In genomic region chr12:83950493-83950839, GRCm38 (mm10) we compare ENCODE assay signal across 8 mouse cellular contexts. TPM values are rescaled to one million over a fixed set of nuclear protein-coding genes. Genes with fewer than 3 reads are reported as not detected.
A peak's percentile ranks its signal among the peaks of the same experiment; 100 is the strongest.
DNase-seq lines count a peak whose midpoint lies in the region; ATAC-seq and TF ChIP-seq lines count a peak whose summit lies in the region.

TSS of gene Riox1 (plus strand) at chr12:83950608.

- under 1% methylated on average over 37 of the region's 37 CpGs for WGBS in hindbrain, embryonic 10.5 days
- WGBS in lung, postnatal 0 days: 1% methylated on average over 34 of the region's 37 CpGs

- peak within 1 kb of the TSS; percentile 98 for H3K4me2 ChIP-seq in lung, postnatal 0 days (replicated peaks; ENCODE audit: low read depth, low read length)

- DNase-seq in MEL-GATA-1-ER (ENCODE audit: extremely low read depth, low read depth): peak; percentile 81
- DNase-seq in cerebellum, adult 9-10 months: peak; percentile 82
- DNase-seq in hindbrain, embryonic 10.5 days (ENCODE audit: low spot score): peak; percentile 88
- DNase-seq in layer of hippocampus, adult 9-11 months: peak; percentile 86
- peak; percentile 94 for DNase-seq in lung, postnatal 0 days (ENCODE audit: low spot score)
- peak; percentile 72 for DNase-seq in ovary, postnatal 14 days (ENCODE audit: low spot score)
- peak; percentile 83 for DNase-seq in thymus, postnatal 25 days

- no peaks in the 10 kb centered on the region for H3K27me3 ChIP-seq in hindbrain, embryonic 10.5 days (ENCODE audit: insufficient read depth, poor library complexity, severe bottlenecking)
- no peaks in the 10 kb centered on the region for H3K27me3 ChIP-seq in lung, postnatal 0 days (replicated peaks; ENCODE audit: insufficient read depth, low read length)

- TF ChIP-seq EP300 in lung, postnatal 0 days (IDR thresholded peaks at IDR 0.05): peak; percentile 35; the same call in 1 of the 2 replicates

- no peaks in the 10 kb centered on the region for H3K9me3 ChIP-seq in hindbrain, embryonic 10.5 days
- H3K9me3 ChIP-seq in lung, postnatal 0 days (ENCODE audit: low read length): no peaks in the 10 kb centered on the region

- peaks cover 33% of the 10 kb centered on the region for H3K36me3 ChIP-seq in hindbrain, embryonic 10.5 days
- no peaks in the 10 kb centered on the region for H3K36me3 ChIP-seq in lung, postnatal 0 days (ENCODE audit: insufficient read depth, low read length)

- ATAC-seq in frontal cortex, adult (ENCODE audit: low TSS enrichment): peak; percentile 95
- ATAC-seq in lung, postnatal 0 days: peak; percentile 86

- TF ChIP-seq CTCF in lung, postnatal 0 days (IDR thresholded peaks at IDR 0.05): no peak

- H3K4me1 ChIP-seq in hindbrain, embryonic 10.5 days (replicated peaks): peaks cover 46% of the 10 kb centered on the region
- 0 out of 2 replicates have a peak, but pooled peaks cover 5% of the 10 kb centered on the region for H3K4me1 ChIP-seq in lung, postnatal 0 days (ENCODE audit: insufficient read depth, low read depth, low read length)

- peak within 1 kb of the TSS; percentile 78 for H3K4me3 ChIP-seq in hindbrain, embryonic 10.5 days
- peak within 1 kb of the TSS; percentile 78 for H3K4me3 ChIP-seq in lung, postnatal 0 days (ENCODE audit: low read depth, low read length)

- H3K27ac ChIP-seq in hindbrain, embryonic 10.5 days: peak within 1 kb of the TSS; percentile 93
- peak within 1 kb of the TSS; percentile 84 for H3K27ac ChIP-seq in lung, postnatal 0 days (ENCODE audit: low read length)

- peak within 1 kb of the TSS; percentile 79 for H3K9ac ChIP-seq in lung, postnatal 0 days (replicated peaks; ENCODE audit: low read depth)

RNA-seq across cellular contexts. Expression of gene Riox1, which starts in this region (rescaled TPM):
- 16.8 and 17.6 TPM in 2 replicates for polyA plus RNA-seq in hindbrain, embryonic 10.5 days (2016; fragmentation: Nextera tagmentation; extraction: Ambion mirVana)
- 11.7 and 11.9 TPM in 2 replicates for polyA plus RNA-seq in lung, postnatal 0 days (2015; fragmentation: Nextera tagmentation; extraction: Ambion mirVana)

Comparison
In these comparisons a context has a peak if more than half of its experiments do, and no peak if none do; other contexts are left out.
1. Peak in every context shown above with its lines: DNase-seq, ATAC-seq, H3K4me3 ChIP-seq and H3K27ac ChIP-seq.